Mouse (Mus musculus) embryo, embryonic 11 days (tissue): ENCODE results near the gene Gm29427.
A peak's percentile ranks its signal among the peaks of the same experiment; 100 is the strongest.

ENCODE experiments used
- DNase-seq: peaks from one replicate; pipeline ENCODE4 v3.0.0-alpha.2; 2015

Gm29427 gene

DNA sequence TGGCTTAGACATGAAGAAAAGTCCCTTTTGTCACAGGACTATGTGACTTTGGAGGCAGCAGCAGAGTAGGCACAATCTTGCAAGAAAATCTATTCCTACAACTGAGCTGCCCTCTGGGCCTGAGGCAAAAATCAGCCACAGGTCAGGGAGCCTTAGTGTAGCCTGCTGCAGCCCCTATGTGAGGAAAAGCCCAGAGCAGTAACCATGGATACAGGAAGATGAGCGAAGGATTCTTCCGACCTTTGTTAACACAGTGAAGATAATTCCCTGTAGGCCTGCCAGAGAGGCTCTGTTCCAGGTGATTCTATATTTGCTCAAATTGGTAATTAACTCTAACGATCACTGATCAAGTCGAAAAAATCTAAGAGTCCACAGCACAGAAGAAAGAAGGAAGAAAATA is 71.5 kb downstream of the Gm29427 start:
- no peak for DNase-seq

DNA sequence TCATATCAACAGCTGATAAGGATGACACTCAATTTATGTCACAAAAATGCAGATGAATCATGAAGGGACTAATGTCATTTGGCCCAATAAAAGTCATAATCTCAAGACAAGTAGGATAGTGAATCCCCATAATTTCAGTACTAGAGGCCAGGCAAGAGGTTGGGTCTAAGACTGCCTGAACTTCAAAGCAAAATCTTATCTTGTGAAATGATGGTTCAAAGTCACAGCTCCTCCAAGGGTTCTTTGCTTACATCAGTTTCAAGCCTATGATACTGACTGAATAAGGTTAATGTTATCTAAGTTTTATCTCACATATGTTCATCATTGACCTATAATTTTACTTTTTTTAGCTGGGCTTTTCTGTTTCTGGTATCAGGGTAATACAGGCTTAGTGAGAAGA is 74.6 kb downstream of the Gm29427 start:
- no peak for DNase-seq

DNA sequence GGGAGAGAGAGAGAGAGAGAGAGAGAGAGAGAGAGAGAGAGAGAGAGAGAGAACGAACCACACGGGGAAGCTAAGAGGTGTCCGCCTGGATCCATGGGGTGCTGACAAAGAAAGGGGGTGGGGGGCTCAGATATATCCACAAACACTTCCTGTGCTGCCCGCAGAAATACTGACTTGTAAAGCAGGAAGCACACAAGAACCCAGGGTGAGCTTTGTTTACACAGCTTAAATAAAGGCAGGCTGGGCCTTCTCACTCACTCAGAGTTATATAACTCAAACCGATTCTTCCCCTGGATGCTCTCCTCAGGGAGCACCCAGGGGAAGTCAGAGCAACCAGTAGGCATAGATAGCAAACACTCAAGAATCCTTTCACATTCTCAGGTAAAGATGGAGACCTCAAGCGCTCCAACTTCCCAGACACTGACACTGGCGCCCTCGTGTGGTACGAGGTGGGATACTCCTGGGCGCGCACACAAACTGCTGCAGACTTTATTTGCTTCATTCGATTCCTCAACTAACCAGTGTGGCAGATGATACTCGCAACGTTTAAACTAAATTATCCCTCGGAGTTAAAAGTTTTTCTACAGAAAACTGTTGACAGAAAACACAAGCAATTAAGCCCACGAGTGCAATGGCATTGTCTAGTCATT is 81.7 kb downstream of the Gm29427 start:
- DNase-seq: peak; percentile 72

DNA sequence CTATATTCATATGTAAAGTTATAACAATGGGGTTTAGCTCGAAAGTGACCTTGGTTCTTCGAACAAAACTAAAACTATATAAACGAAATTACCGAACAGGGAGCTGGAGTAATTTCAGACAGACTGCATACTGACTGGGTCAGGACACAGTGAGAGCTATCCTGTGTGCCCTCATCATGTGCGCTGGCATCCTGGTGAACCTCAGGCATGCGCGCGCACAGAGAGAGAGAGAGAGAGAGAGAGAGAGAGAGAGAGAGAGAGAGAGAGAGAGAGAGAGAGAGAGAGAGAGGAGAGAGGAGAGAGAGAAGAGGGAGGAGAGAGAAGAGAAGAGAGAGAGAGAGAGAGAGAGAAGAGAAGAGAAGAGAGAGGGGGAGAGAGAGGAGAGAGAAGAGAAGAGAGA is 82.3 kb downstream of the Gm29427 start:
- no peak for DNase-seq

DNA sequence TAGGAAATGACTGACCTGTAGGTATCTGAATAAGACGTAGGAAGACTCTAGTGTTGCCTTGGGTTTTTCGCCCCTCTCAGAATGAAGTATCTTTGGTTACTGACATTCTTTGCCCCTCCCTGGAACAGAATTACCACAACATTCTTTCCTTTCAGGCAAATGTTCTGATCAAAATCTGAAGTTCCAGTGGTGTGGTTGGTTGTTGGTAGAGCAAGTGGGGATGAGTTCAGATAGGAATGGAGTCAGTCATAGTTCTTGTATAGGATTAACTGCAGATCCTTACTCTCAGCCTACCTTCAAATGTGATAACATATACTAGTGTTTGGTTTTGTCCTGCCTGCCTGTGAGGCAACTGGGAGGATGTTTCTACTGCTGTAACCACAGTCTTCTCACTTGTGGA is 86.1 kb downstream of the Gm29427 start, which contains the start of gene Zp3r:
Gene Zp3r, minus strand, starts transcription at position 101 of the 400 bp plus-strand sequence.
- DNase-seq: no peak
